In the genomic region with DNA sequence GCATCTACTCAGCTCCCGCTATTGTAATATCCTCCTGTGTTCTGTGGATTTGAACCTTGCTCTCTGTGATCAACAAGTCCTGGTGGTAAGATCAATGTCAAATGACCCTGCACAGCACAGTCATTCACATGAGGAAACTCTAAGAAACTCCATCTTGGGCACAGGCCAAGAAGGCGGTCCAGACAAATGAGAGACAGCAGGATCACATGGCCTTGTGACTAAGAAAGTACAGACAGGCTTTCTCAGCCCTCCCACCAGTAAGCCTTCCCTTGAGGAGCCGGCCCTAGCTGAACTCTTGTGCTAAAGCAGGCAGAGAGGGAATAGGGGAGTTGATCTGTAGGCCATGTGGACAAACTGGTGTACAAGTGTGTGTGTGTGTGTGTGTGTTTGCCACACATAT, we compare ENCODE assay signal across 8 mouse cellular contexts. TPM values are rescaled to one million over a fixed set of nuclear protein-coding genes. Genes with fewer than 3 reads are reported as not detected.
A peak's percentile ranks its signal among the peaks of the same experiment; 100 is the strongest.
DNase-seq lines count a peak whose midpoint lies in the region; ATAC-seq lines count a peak whose summit lies in the region.

No protein-coding gene starts in this region.

- no peaks in the 10 kb centered on the region for H3K9me3 ChIP-seq in forebrain, embryonic 14.5 days (replicated peaks; ENCODE audit: control insufficient read depth, low read length)
- peaks cover 6% of the 10 kb centered on the region; the same call in 1 of the 2 replicates for H3K9me3 ChIP-seq in forebrain, embryonic 10.5 days
- no peaks in the 10 kb centered on the region for H3K9me3 ChIP-seq in lung, embryonic 15.5 days
- no peaks in the 10 kb centered on the region for H3K9me3 ChIP-seq in forebrain, embryonic 13.5 days (replicated peaks)

- DNase-seq in forebrain, embryonic 14.5 days (ENCODE audit: low spot score), result peak; percentile 43
- DNase-seq in forebrain, embryonic 10.5 days (ENCODE audit: extremely low spot score, low spot score), result no peak
- DNase-seq in adrenal gland, adult 8-10 months, result peak; percentile 75
- DNase-seq in heart, postnatal 10 days, result peak; percentile 65 to 67
- DNase-seq in layer of hippocampus, adult 8-10 months (ENCODE audit: low spot score in 2 of 2), result no peak
- DNase-seq in embryo, embryonic 9.5 days (ENCODE audit: extremely low spot score), result no peak

- H3K4me3 ChIP-seq in forebrain, embryonic 14.5 days (ENCODE audit: low read depth, low read length), result no peak overlapping the region
- no peak overlapping the region for H3K4me3 ChIP-seq in forebrain, embryonic 10.5 days
- no peak overlapping the region for H3K4me3 ChIP-seq in lung, embryonic 15.5 days
- H3K4me3 ChIP-seq in forebrain, embryonic 13.5 days, result no peak overlapping the region

- no peak overlapping the region for H3K4me2 ChIP-seq in forebrain, embryonic 14.5 days (ENCODE audit: low read length)
- H3K4me2 ChIP-seq in lung, embryonic 15.5 days, result no peak overlapping the region
- H3K4me2 ChIP-seq in forebrain, embryonic 13.5 days, result no peak overlapping the region

- no peaks in the 10 kb centered on the region for H3K36me3 ChIP-seq in forebrain, embryonic 14.5 days (ENCODE audit: control insufficient read depth, insufficient read depth, low read length)
- no peaks in the 10 kb centered on the region for H3K36me3 ChIP-seq in forebrain, embryonic 10.5 days (replicated peaks)
- no peaks in the 10 kb centered on the region for H3K36me3 ChIP-seq in lung, embryonic 15.5 days
- H3K36me3 ChIP-seq in forebrain, embryonic 13.5 days (ENCODE audit: poor library complexity, severe bottlenecking), result no peaks in the 10 kb centered on the region

- WGBS in forebrain, embryonic 14.5 days, result 60% methylated on average over 3 of the region's 3 CpGs
- 83% methylated on average over 3 of the region's 3 CpGs for WGBS in forebrain, embryonic 10.5 days
- WGBS in lung, embryonic 15.5 days, result 47% methylated on average over 3 of the region's 3 CpGs
- WGBS in forebrain, embryonic 13.5 days, result 63% methylated on average over 3 of the region's 3 CpGs

- H3K27ac ChIP-seq in forebrain, embryonic 14.5 days (ENCODE audit: low read depth, low read length), result no peak overlapping the region
- H3K27ac ChIP-seq in forebrain, embryonic 10.5 days, result no peak overlapping the region
- 0 out of 2 replicates have a peak overlapping the region, but pooled peaks have one; percentile 26 for H3K27ac ChIP-seq in lung, embryonic 15.5 days
- H3K27ac ChIP-seq in forebrain, embryonic 13.5 days, result no peak overlapping the region

- ATAC-seq in forebrain, embryonic 14.5 days, result no peak
- peak; percentile 78; the same call in 1 of the 2 replicates for ATAC-seq in lung, embryonic 15.5 days (ENCODE audit: borderline replicate concordance, extremely low read depth, low FRiP score, low TSS enrichment)
- ATAC-seq in forebrain, embryonic 13.5 days, result no peak

- no peak overlapping the region for H3K9ac ChIP-seq in forebrain, embryonic 14.5 days (ENCODE audit: low read length)
- no peak overlapping the region for H3K9ac ChIP-seq in lung, embryonic 15.5 days
- H3K9ac ChIP-seq in forebrain, embryonic 13.5 days, result no peak overlapping the region

- intact Hi-C loops in heart, postnatal 10 days (cut with DNase I), result no loop called here

- H3K4me1 ChIP-seq in forebrain, embryonic 14.5 days (ENCODE audit: control insufficient read depth, insufficient read depth, low read length), result peaks cover 14% of the 10 kb centered on the region; the same call in 1 of the 2 replicates
- peaks cover 43% of the 10 kb centered on the region for H3K4me1 ChIP-seq in forebrain, embryonic 10.5 days
- H3K4me1 ChIP-seq in lung, embryonic 15.5 days, result peaks cover 40% of the 10 kb centered on the region
- peaks cover 17% of the 10 kb centered on the region for H3K4me1 ChIP-seq in forebrain, embryonic 13.5 days

- H3K27me3 ChIP-seq in forebrain, embryonic 14.5 days (replicated peaks; ENCODE audit: control insufficient read depth, insufficient read depth, low read length), result no peaks in the 10 kb centered on the region
- H3K27me3 ChIP-seq in forebrain, embryonic 10.5 days (ENCODE audit: poor library complexity, severe bottlenecking), result peaks cover 40% of the 10 kb centered on the region
- H3K27me3 ChIP-seq in lung, embryonic 15.5 days, result no peaks in the 10 kb centered on the region
- H3K27me3 ChIP-seq in forebrain, embryonic 13.5 days, result peaks cover 22% of the 10 kb centered on the region

RNA-seq across cellular contexts. Expression of gene Ptprm, which starts 49.4 kb away (rescaled TPM):
- 8.0 and 9.8 TPM in 2 replicates for polyA plus RNA-seq in forebrain, embryonic 14.5 days (2014; fragmentation: Nextera tagmentation; extraction: Ambion mirVana)
- polyA plus RNA-seq in forebrain, embryonic 10.5 days (2016; fragmentation: Nextera tagmentation; extraction: Ambion mirVana), result 6.7 and 8.4 TPM in 2 replicates
- total RNA-seq in adrenal gland, adult 8-10 months (2022), result 10 to 100 TPM; 24.4 to 35.1 (median 28.6) TPM
- 100 to 1,000 TPM; 132 to 133 TPM for total RNA-seq in heart, postnatal 10 days (2021)
- polyA plus RNA-seq in lung, embryonic 15.5 days (2015; fragmentation: Nextera tagmentation; extraction: Ambion mirVana), result 39.7 and 43.2 TPM in 2 replicates
- total RNA-seq in layer of hippocampus, adult 8-10 months (2022), result 10 to 100 TPM; 24.6 to 31.6 (median 27.6) TPM
- polyA plus RNA-seq in forebrain, embryonic 13.5 days (2015; fragmentation: Nextera tagmentation; extraction: Ambion mirVana), result 5.7 and 7.1 TPM in 2 replicates

Comparison
In these comparisons a context has a peak if more than half of its experiments do, and no peak if none do; other contexts are left out.
1. DNase-seq: peak in forebrain, embryonic 14.5 days (single experiment), adrenal gland, adult 8-10 months (single experiment) and heart, postnatal 10 days (2 of 2); none in forebrain, embryonic 10.5 days (single experiment), layer of hippocampus, adult 8-10 months (0 of 2) and embryo, embryonic 9.5 days (single experiment).